24 mouse cellular contexts compared by ENCODE assay signal in genomic region chr9:47060757-47061156, GRCm38 (mm10).
DNase-seq lines count a peak whose midpoint lies in the region; ATAC-seq and TF ChIP-seq lines count a peak whose summit lies in the region.
"Had no signal": no experiment of that assay in that cellular context is flagged by ENCODE, and none has a peak within 500 bp of the region (broad histone marks: within the 10 kb centered on the region; RNA-seq: fewer than 3 reads in every experiment).

No protein-coding gene starts in this region.

- H3K9ac ChIP-seq in hindbrain, embryonic 16.5 days (ENCODE audit: low read depth, low read length), result no peak overlapping the region
- no peak overlapping the region for H3K9ac ChIP-seq in hindbrain, embryonic 13.5 days
- H3K9ac ChIP-seq in hindbrain, postnatal 0 days (replicated peaks; ENCODE audit: low read length), result no peak overlapping the region
- no peak overlapping the region for H3K9ac ChIP-seq in hindbrain, embryonic 12.5 days
- no peak overlapping the region for H3K9ac ChIP-seq in midbrain, postnatal 0 days (replicated peaks; ENCODE audit: low read length, poor library complexity, severe bottlenecking)
- H3K9ac ChIP-seq in midbrain, embryonic 11.5 days (ENCODE audit: low read length), result no peak overlapping the region

- peak; percentile 64 for DNase-seq in hindbrain, postnatal 0 days (ENCODE audit: low spot score)
- DNase-seq in midbrain, postnatal 0 days (ENCODE audit: low spot score), result peak; percentile 71
- DNase-seq in midbrain, embryonic 11.5 days (ENCODE audit: low spot score, missing footprints), result no peak
- peak; percentile 33 for DNase-seq in Muller cell, postnatal 12 days (ENCODE audit: inconsistent ontology term)
- no peak for DNase-seq in T-cell, adult 2 months (ENCODE audit: low spot score)
- DNase-seq: adrenal gland, adult 2 months; adrenal gland, adult 8-10 months; adrenal gland, postnatal 10 days; adrenal gland, postnatal 14 days; adrenal gland, postnatal 25 days; adrenal gland, postnatal 36 days; B cell, adult 2 months; cerebellum, adult 11 months; cerebellum, adult 11-12 months; cerebellum, adult 18-20 months; cerebellum, adult 2 months had no signal

- peak; percentile 80 for ATAC-seq in hindbrain, embryonic 16.5 days
- no peak for ATAC-seq in hindbrain, embryonic 13.5 days (ENCODE audit: low FRiP score)
- ATAC-seq in hindbrain, postnatal 0 days, result peak; percentile 84
- no peak for ATAC-seq in hindbrain, embryonic 12.5 days (ENCODE audit: low FRiP score)
- no peak for ATAC-seq in midbrain, postnatal 0 days (ENCODE audit: low FRiP score)
- ATAC-seq in midbrain, embryonic 11.5 days (ENCODE audit: low FRiP score), result no peak
- ATAC-seq: activated CD4-positive, CD25-positive, alpha-beta regulatory T cell, adult 4 months; CD4-positive, CD25-positive, alpha-beta regulatory T cell, adult 4 months; Patski had no signal

- TF ChIP-seq CTCF in hindbrain, postnatal 0 days (IDR thresholded peaks at IDR 0.05; ENCODE audit: low read depth), result no peak
- no peak for TF ChIP-seq CTCF in midbrain, postnatal 0 days (IDR thresholded peaks at IDR 0.05)

- H3K4me2 ChIP-seq in hindbrain, embryonic 16.5 days (ENCODE audit: low read length), result no peak overlapping the region
- H3K4me2 ChIP-seq in hindbrain, embryonic 13.5 days, result no peak overlapping the region
- no peak overlapping the region for H3K4me2 ChIP-seq in hindbrain, postnatal 0 days (ENCODE audit: low read depth, low read length)
- no peak overlapping the region for H3K4me2 ChIP-seq in hindbrain, embryonic 12.5 days (replicated peaks)
- no peak overlapping the region for H3K4me2 ChIP-seq in midbrain, postnatal 0 days (ENCODE audit: low read depth, low read length, poor library complexity, severe bottlenecking)
- H3K4me2 ChIP-seq in midbrain, embryonic 11.5 days, result no peak overlapping the region

- H3K4me3 ChIP-seq in hindbrain, embryonic 16.5 days (ENCODE audit: low read length), result no peak overlapping the region
- H3K4me3 ChIP-seq in hindbrain, embryonic 13.5 days, result no peak overlapping the region
- H3K4me3 ChIP-seq in hindbrain, postnatal 0 days (ENCODE audit: low read length), result no peak overlapping the region
- H3K4me3 ChIP-seq in hindbrain, embryonic 12.5 days, result no peak overlapping the region
- H3K4me3 ChIP-seq in midbrain, postnatal 0 days (ENCODE audit: low read depth, low read length), result no peak overlapping the region
- no peak overlapping the region for H3K4me3 ChIP-seq in midbrain, embryonic 11.5 days (ENCODE audit: low read depth, low read length)

- H3K4me1 ChIP-seq in hindbrain, embryonic 16.5 days (ENCODE audit: control insufficient read depth, insufficient read depth, low read depth, low read length), result no peaks in the 10 kb centered on the region
- peaks cover 9% of the 10 kb centered on the region for H3K4me1 ChIP-seq in hindbrain, embryonic 13.5 days (replicated peaks)
- H3K4me1 ChIP-seq in hindbrain, postnatal 0 days (ENCODE audit: insufficient read depth, low read length), result no peaks in the 10 kb centered on the region; the same call in 1 of the 2 replicates
- no peaks in the 10 kb centered on the region for H3K4me1 ChIP-seq in hindbrain, embryonic 12.5 days
- H3K4me1 ChIP-seq in midbrain, postnatal 0 days (ENCODE audit: insufficient read depth, low read length), result no peaks in the 10 kb centered on the region
- no peaks in the 10 kb centered on the region for H3K4me1 ChIP-seq in midbrain, embryonic 11.5 days (ENCODE audit: control insufficient read depth, insufficient read depth, low read length)

- no peaks in the 10 kb centered on the region for H3K9me3 ChIP-seq in hindbrain, embryonic 16.5 days (ENCODE audit: control insufficient read depth, low read length)
- no peaks in the 10 kb centered on the region for H3K9me3 ChIP-seq in hindbrain, embryonic 13.5 days
- H3K9me3 ChIP-seq in hindbrain, postnatal 0 days (ENCODE audit: low read length), result no peaks in the 10 kb centered on the region
- H3K9me3 ChIP-seq in hindbrain, embryonic 12.5 days (replicated peaks), result no peaks in the 10 kb centered on the region
- H3K9me3 ChIP-seq in midbrain, postnatal 0 days (ENCODE audit: low read length), result no peaks in the 10 kb centered on the region
- no peaks in the 10 kb centered on the region for H3K9me3 ChIP-seq in midbrain, embryonic 11.5 days (ENCODE audit: control insufficient read depth, low read length)

- no peaks in the 10 kb centered on the region for H3K27me3 ChIP-seq in hindbrain, embryonic 16.5 days (replicated peaks; ENCODE audit: control insufficient read depth, insufficient read depth, low read length)
- no peaks in the 10 kb centered on the region for H3K27me3 ChIP-seq in hindbrain, embryonic 13.5 days
- no peaks in the 10 kb centered on the region for H3K27me3 ChIP-seq in hindbrain, postnatal 0 days (ENCODE audit: insufficient read depth, low read length)
- no peaks in the 10 kb centered on the region for H3K27me3 ChIP-seq in hindbrain, embryonic 12.5 days
- H3K27me3 ChIP-seq in midbrain, postnatal 0 days (ENCODE audit: insufficient read depth, low read length), result no peaks in the 10 kb centered on the region
- no peaks in the 10 kb centered on the region for H3K27me3 ChIP-seq in midbrain, embryonic 11.5 days (ENCODE audit: control insufficient read depth, insufficient read depth, low read length)
- H3K27me3 ChIP-seq: CH12.LX had no signal

- no peak overlapping the region for H3K27ac ChIP-seq in hindbrain, embryonic 16.5 days (ENCODE audit: low read depth, low read length)
- H3K27ac ChIP-seq in hindbrain, embryonic 13.5 days, result no peak overlapping the region
- no peak overlapping the region for H3K27ac ChIP-seq in hindbrain, postnatal 0 days
- no peak overlapping the region for H3K27ac ChIP-seq in hindbrain, embryonic 12.5 days
- H3K27ac ChIP-seq in midbrain, postnatal 0 days (ENCODE audit: low read depth, low read length), result no peak overlapping the region
- H3K27ac ChIP-seq in midbrain, embryonic 11.5 days (ENCODE audit: low read depth, low read length), result no peak overlapping the region

- H3K36me3 ChIP-seq in hindbrain, embryonic 16.5 days (ENCODE audit: control insufficient read depth, insufficient read depth, low read length), result no peaks in the 10 kb centered on the region
- no peaks in the 10 kb centered on the region for H3K36me3 ChIP-seq in hindbrain, embryonic 13.5 days
- H3K36me3 ChIP-seq in hindbrain, postnatal 0 days (ENCODE audit: insufficient read depth, low read length), result no peaks in the 10 kb centered on the region
- H3K36me3 ChIP-seq in hindbrain, embryonic 12.5 days, result no peaks in the 10 kb centered on the region
- no peaks in the 10 kb centered on the region for H3K36me3 ChIP-seq in midbrain, postnatal 0 days (ENCODE audit: insufficient read depth, low read length)
- no peaks in the 10 kb centered on the region for H3K36me3 ChIP-seq in midbrain, embryonic 11.5 days (ENCODE audit: control insufficient read depth, insufficient read depth, low read length)
- H3K36me3 ChIP-seq: G1E had no signal

- WGBS in hindbrain, embryonic 16.5 days, result 79% methylated on average over 2 of the region's 2 CpGs
- 77% methylated on average over 2 of the region's 2 CpGs for WGBS in hindbrain, embryonic 13.5 days
- 73% methylated on average over 2 of the region's 2 CpGs for WGBS in hindbrain, postnatal 0 days
- 90% methylated on average over 2 of the region's 2 CpGs for WGBS in hindbrain, embryonic 12.5 days
- WGBS in midbrain, postnatal 0 days, result 71% methylated on average over 2 of the region's 2 CpGs
- WGBS in midbrain, embryonic 11.5 days, result 84% methylated on average over 2 of the region's 2 CpGs

Comparison
In these comparisons a context has a peak if more than half of its experiments do, and no peak if none do; other contexts are left out.
1. ATAC-seq: peak in hindbrain, embryonic 16.5 days (single experiment) and hindbrain, postnatal 0 days (single experiment); none in hindbrain, embryonic 13.5 days (single experiment), hindbrain, embryonic 12.5 days (single experiment), midbrain, postnatal 0 days (single experiment) and midbrain, embryonic 11.5 days (single experiment).
2. DNase-seq: peak in hindbrain, postnatal 0 days (single experiment), midbrain, postnatal 0 days (single experiment) and Muller cell, postnatal 12 days (single experiment); none in midbrain, embryonic 11.5 days (single experiment) and T-cell, adult 2 months (single experiment).